In the genomic region with DNA sequence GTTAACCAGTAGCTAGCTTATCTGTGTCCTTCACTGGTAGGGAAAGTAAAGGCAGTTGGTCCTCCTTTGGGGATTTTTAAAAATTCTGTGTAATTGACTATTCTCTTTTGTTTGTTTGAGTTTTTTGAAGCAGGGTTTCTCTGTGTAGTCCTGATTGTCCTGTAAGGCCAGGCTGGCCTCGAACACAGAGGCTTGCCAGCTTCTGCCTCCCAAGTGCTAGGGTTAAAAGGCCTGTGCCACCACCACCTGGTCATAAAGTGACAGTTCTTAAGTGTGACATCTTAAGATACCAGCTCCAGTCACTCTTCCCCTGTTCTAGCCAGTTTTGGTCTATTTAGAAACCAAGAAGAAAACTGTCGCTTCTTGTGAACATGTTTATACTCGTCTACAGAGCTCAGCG, we compare ENCODE assay signal across 8 mouse cellular contexts. TPM values are rescaled to one million over a fixed set of nuclear protein-coding genes. Genes with fewer than 3 reads are reported as not detected.
A peak's percentile ranks its signal among the peaks of the same experiment; 100 is the strongest.
DNase-seq lines count a peak whose midpoint lies in the region; ATAC-seq and TF ChIP-seq lines count a peak whose summit lies in the region.

No protein-coding gene starts in this region.

- no peaks in the 10 kb centered on the region for H3K36me3 ChIP-seq in heart, embryonic 11.5 days (ENCODE audit: control insufficient read depth, insufficient read depth, low read length)
- H3K36me3 ChIP-seq in E14TG2a.4 (ENCODE audit: insufficient read depth, low read length) = peaks cover 29% of the 10 kb centered on the region
- no peaks in the 10 kb centered on the region for H3K36me3 ChIP-seq in heart, postnatal 0 days (replicated peaks; ENCODE audit: control insufficient read depth, insufficient read depth, low read length)

- no peak for TF ChIP-seq EP300 in heart, postnatal 0 days (IDR thresholded peaks at IDR 0.05; ENCODE audit: low read depth)

- DNase-seq in heart, postnatal 4 days = no peak
- DNase-seq in heart, postnatal 0 days (ENCODE audit: low spot score) = no peak
- no peak for DNase-seq in frontal cortex, postnatal 14 days (ENCODE audit: low spot score in 2 of 2)
- DNase-seq in adrenal gland, postnatal 36 days = no peak
- DNase-seq in thymus, postnatal 10 days (ENCODE audit: low spot score in 2 of 2) = no peak

- H3K4me2 ChIP-seq in heart, embryonic 11.5 days = peak overlapping the region; percentile 93
- H3K4me2 ChIP-seq in heart, postnatal 0 days (ENCODE audit: low read depth, low read length) = peak overlapping the region; percentile 83

- WGBS in heart, embryonic 11.5 days (ENCODE audit: insufficient replicate concordance) = 83% methylated on average over 4 of the region's 4 CpGs
- WGBS in heart, postnatal 0 days = 72% methylated on average over 4 of the region's 4 CpGs

- no peak for ATAC-seq in heart, embryonic 11.5 days (replicated peaks; ENCODE audit: insufficient number of reproducible peaks, low FRiP score, low TSS enrichment)
- ATAC-seq in heart, postnatal 0 days (ENCODE audit: insufficient read depth, low read depth) = no peak
- peak; percentile 32 for ATAC-seq in megakaryocyte progenitor cell, adult 5-6 weeks (replicated peaks; ENCODE audit: poor library complexity)

- no peak for TF ChIP-seq CTCF in E14TG2a.4 (conservative IDR thresholded peaks at IDR 0.05; ENCODE audit: low read length)
- no peak for TF ChIP-seq CTCF in heart, postnatal 0 days (IDR thresholded peaks at IDR 0.05; ENCODE audit: low read depth)

- H3K27ac ChIP-seq in heart, embryonic 11.5 days (ENCODE audit: low read depth, low read length) = no peak overlapping the region
- H3K27ac ChIP-seq in heart, postnatal 0 days (ENCODE audit: low read depth) = no peak overlapping the region; the same call in 1 of the 2 replicates

- no peaks in the 10 kb centered on the region for H3K27me3 ChIP-seq in heart, embryonic 11.5 days (ENCODE audit: control insufficient read depth, insufficient read depth, low read length)
- H3K27me3 ChIP-seq in E14TG2a.4 (ENCODE audit: insufficient read depth, low read length) = no peaks in the 10 kb centered on the region
- H3K27me3 ChIP-seq in heart, postnatal 0 days (ENCODE audit: control insufficient read depth, insufficient read depth, low read length) = no peaks in the 10 kb centered on the region

- H3K9me3 ChIP-seq in heart, embryonic 11.5 days (replicated peaks; ENCODE audit: control insufficient read depth, low read length) = no peaks in the 10 kb centered on the region
- H3K9me3 ChIP-seq in E14TG2a.4 (ENCODE audit: low read length) = no peaks in the 10 kb centered on the region
- H3K9me3 ChIP-seq in heart, postnatal 0 days (replicated peaks; ENCODE audit: control insufficient read depth, low read length) = no peaks in the 10 kb centered on the region

- H3K4me3 ChIP-seq in heart, embryonic 11.5 days (ENCODE audit: low read depth, low read length) = peak overlapping the region; percentile 88; the same call in 1 of the 2 replicates
- peak overlapping the region; percentile 90 for H3K4me3 ChIP-seq in E14TG2a.4 (replicated peaks; ENCODE audit: low read length)
- peak overlapping the region; percentile 99; the same call in 1 of the 2 replicates for H3K4me3 ChIP-seq in heart, postnatal 0 days (ENCODE audit: low read depth, low read length)

- peaks cover 24% of the 10 kb centered on the region for H3K4me1 ChIP-seq in heart, embryonic 11.5 days (ENCODE audit: control insufficient read depth, insufficient read depth, low read length)
- H3K4me1 ChIP-seq in E14TG2a.4 (replicated peaks; ENCODE audit: low read depth, low read length) = peaks cover 69% of the 10 kb centered on the region
- peaks cover 42% of the 10 kb centered on the region for H3K4me1 ChIP-seq in heart, postnatal 0 days (ENCODE audit: control insufficient read depth, insufficient read depth)

- H3K9ac ChIP-seq in heart, embryonic 11.5 days (ENCODE audit: low read depth, low read length) = peak overlapping the region; percentile 40; the same call in 1 of the 2 replicates
- H3K9ac ChIP-seq in heart, postnatal 0 days (replicated peaks; ENCODE audit: low read depth, low read length) = no peak overlapping the region

RNA-seq across cellular contexts. Expression of gene Usp24, which starts 2.2 kb away (rescaled TPM):
- polyA plus RNA-seq in heart, embryonic 11.5 days (2014; fragmentation: Nextera tagmentation; extraction: Ambion mirVana) = 8.2 and 10.7 TPM in 2 replicates
- total RNA-seq in heart, postnatal 4 days (2021) = 10 to 100 TPM; 39.2 to 40.3 TPM
- 16.8 and 27.3 TPM in 2 replicates for total RNA-seq in heart, postnatal 0 days (2014; rRNA removed; ENCODE audit: low replicate concordance)
- polyA plus RNA-seq in heart, postnatal 0 days (2015; fragmentation: Nextera tagmentation; extraction: Ambion mirVana) = 5.5 and 5.9 TPM in 2 replicates
- 28.6 and 38.1 TPM in 2 replicates for total RNA-seq in megakaryocyte progenitor cell, adult 5-6 weeks (2015)
- total RNA-seq in megakaryocyte progenitor cell, adult 5-6 weeks (2017) = 30.9 and 41.6 TPM in 2 replicates
- 10 to 100 TPM; 41.0 to 41.3 TPM for total RNA-seq in adrenal gland, postnatal 36 days (2021)
